8 mouse cellular contexts compared by ENCODE assay signal in genomic region chr11:117912684-117913352, GRCm38 (mm10). TPM values are rescaled to one million over a fixed set of nuclear protein-coding genes. Genes with fewer than 3 reads are reported as not detected.
DNase-seq lines count a peak whose midpoint lies in the region; ATAC-seq lines count a peak whose summit lies in the region.

No protein-coding gene starts in this region.

- H3K4me1 ChIP-seq in limb, embryonic 10.5 days: peaks cover 14% of the 10 kb centered on the region
- H3K4me1 ChIP-seq in midbrain, embryonic 13.5 days (replicated peaks): peaks cover 6% of the 10 kb centered on the region

- no peaks in the 10 kb centered on the region for H3K27me3 ChIP-seq in limb, embryonic 10.5 days (ENCODE audit: low read depth, poor library complexity, severe bottlenecking)
- no peaks in the 10 kb centered on the region; the same call in 1 of the 2 replicates for H3K27me3 ChIP-seq in midbrain, embryonic 13.5 days

- peak overlapping the region; percentile 17 for H3K4me3 ChIP-seq in limb, embryonic 10.5 days
- H3K4me3 ChIP-seq in midbrain, embryonic 13.5 days (replicated peaks): no peak overlapping the region

- H3K9ac ChIP-seq in midbrain, embryonic 13.5 days (replicated peaks): no peak overlapping the region

- WGBS in limb, embryonic 10.5 days: 34% methylated on average over 13 of the region's 13 CpGs
- 30% methylated on average over 13 of the region's 13 CpGs for WGBS in midbrain, embryonic 13.5 days

- H3K36me3 ChIP-seq in limb, embryonic 10.5 days: no peaks in the 10 kb centered on the region
- H3K36me3 ChIP-seq in midbrain, embryonic 13.5 days: no peaks in the 10 kb centered on the region

- DNase-seq in 3134 (ENCODE audit: extremely low read depth, insufficient read length, low spot score) (peak; percentile 73), adipocyte (ENCODE audit: low spot score) (peak; percentile 50)
- peak; percentile 84 for DNase-seq in embryo, embryonic 11 days
- peak; percentile 70 for DNase-seq in kidney, adult 11 months
- DNase-seq in limb, embryonic 10.5 days (ENCODE audit: low spot score): peak; percentile 84
- peak; percentile 40 to 70 for DNase-seq in spleen, postnatal 14 days (ENCODE audit: low spot score in 2 of 2)

- ATAC-seq in granulocyte monocyte progenitor cell, adult 5-6 weeks (replicated peaks; ENCODE audit: poor library complexity, severe bottlenecking): peak; percentile 85
- ATAC-seq in midbrain, embryonic 13.5 days: peak; percentile 63

- H3K27ac ChIP-seq in limb, embryonic 10.5 days: peak overlapping the region; percentile 59
- H3K27ac ChIP-seq in midbrain, embryonic 13.5 days: no peak overlapping the region

- no peak overlapping the region for H3K4me2 ChIP-seq in midbrain, embryonic 13.5 days (replicated peaks)

- no peaks in the 10 kb centered on the region for H3K9me3 ChIP-seq in limb, embryonic 10.5 days (replicated peaks)
- peaks cover 7% of the 10 kb centered on the region for H3K9me3 ChIP-seq in midbrain, embryonic 13.5 days

RNA-seq across cellular contexts. Expression of gene Tha1, which starts 39.5 kb away (rescaled TPM):
- 1.2 and 6.5 TPM in 2 replicates for total RNA-seq in granulocyte monocyte progenitor cell, adult 5-6 weeks (2014; fragmentation: Nextera tagmentation)
- 0.10 and 2.9 TPM in 2 replicates for total RNA-seq in granulocyte monocyte progenitor cell, adult 5-6 weeks (2017)
- polyA plus RNA-seq in limb, embryonic 10.5 days (2016; fragmentation: Nextera tagmentation; extraction: Ambion mirVana): 2.4 and 3.3 TPM in 2 replicates
- 2.6 and 3.0 TPM in 2 replicates for polyA plus RNA-seq in midbrain, embryonic 13.5 days (2015; fragmentation: Nextera tagmentation; extraction: Ambion mirVana)

RNA-seq across cellular contexts. Expression of gene Tmem235, which starts 52.3 kb away (rescaled TPM):
- total RNA-seq in granulocyte monocyte progenitor cell, adult 5-6 weeks (2014; fragmentation: Nextera tagmentation): not detected in 2 replicates
- not detected in 2 replicates for total RNA-seq in granulocyte monocyte progenitor cell, adult 5-6 weeks (2017)
- polyA plus RNA-seq in limb, embryonic 10.5 days (2016; fragmentation: Nextera tagmentation; extraction: Ambion mirVana): not detected in 2 replicates
- polyA plus RNA-seq in midbrain, embryonic 13.5 days (2015; fragmentation: Nextera tagmentation; extraction: Ambion mirVana): not detected in 2 replicates

RNA-seq across cellular contexts. Expression of gene Socs3, which starts 57.0 kb away (rescaled TPM):
- total RNA-seq in granulocyte monocyte progenitor cell, adult 5-6 weeks (2014; fragmentation: Nextera tagmentation): 0.41 TPM in 1 of 2 replicates, not detected in the other
- total RNA-seq in granulocyte monocyte progenitor cell, adult 5-6 weeks (2017): 2.0 and 2.2 TPM in 2 replicates
- 11.2 and 13.2 TPM in 2 replicates for polyA plus RNA-seq in limb, embryonic 10.5 days (2016; fragmentation: Nextera tagmentation; extraction: Ambion mirVana)
- 8.3 and 9.3 TPM in 2 replicates for polyA plus RNA-seq in midbrain, embryonic 13.5 days (2015; fragmentation: Nextera tagmentation; extraction: Ambion mirVana)
